Mouse (Mus musculus): ENCODE data around the gene Nfkbib.

Gene Nfkbib

GRCm38 (mm10) chr7:28767462-28767965 is at the start of gene Nfkbib:
Gene Nfkbib, minus strand, starts transcription at chr7:28767512.
- no peak for DNase-seq

- DNase-seq, result no peak
Observed at GRCm38 (mm10) chr7:28816920-28817319, 49.6 kb upstream of the Nfkbib start.

GRCm38 (mm10) chr7:28816201-28816600 is 48.9 kb upstream of the Nfkbib start:
- no peak for DNase-seq

GRCm38 (mm10) chr7:28815230-28815629 is 47.9 kb upstream of the Nfkbib start:
- no peak for DNase-seq

- DNase-seq, result no peak
Observed at GRCm38 (mm10) chr7:28814306-28815034, 47.2 kb upstream of the Nfkbib start.

GRCm38 (mm10) chr7:28812949-28813348 is 45.6 kb upstream of the Nfkbib start:
- DNase-seq, result no peak

GRCm38 (mm10) chr7:28812436-28812835 is 45.1 kb upstream of the Nfkbib start:
- DNase-seq, result no peak

- DNase-seq, result no peak
Observed at GRCm38 (mm10) chr7:28811640-28812275, 44.4 kb upstream of the Nfkbib start.

GRCm38 (mm10) chr7:28811228-28811627 is 43.9 kb upstream of the Nfkbib start:
- peak; percentile 98 for DNase-seq

- peak; percentile 98 for DNase-seq
Observed at GRCm38 (mm10) chr7:28810107-28811066, 43.1 kb upstream of the Nfkbib start.

- DNase-seq, result peak; percentile 85
Observed at GRCm38 (mm10) chr7:28809401-28810089, 42.2 kb upstream of the Nfkbib start.

- DNase-seq, result peak; percentile 99
Observed at GRCm38 (mm10) chr7:28808957-28809393, 41.7 kb upstream of the Nfkbib start.

- DNase-seq, result peak; percentile 64
Observed at GRCm38 (mm10) chr7:28808221-28808941, 41.1 kb upstream of the Nfkbib start, which contains the start of gene Hnrnpl. Gene Hnrnpl, plus strand, starts transcription at chr7:28808541.

GRCm38 (mm10) chr7:28807641-28808220 is 40.4 kb upstream of the Nfkbib start:
- no peak for DNase-seq

GRCm38 (mm10) chr7:28806869-28807268 is 39.6 kb upstream of the Nfkbib start:
- DNase-seq, result peak; percentile 70

GRCm38 (mm10) chr7:28803756-28804155 is 36.4 kb upstream of the Nfkbib start:
- no peak for DNase-seq

GRCm38 (mm10) chr7:28802846-28803588 is 35.7 kb upstream of the Nfkbib start:
- DNase-seq, result peak; percentile 19

GRCm38 (mm10) chr7:28801901-28802670 is 34.8 kb upstream of the Nfkbib start:
- DNase-seq, result no peak

- no peak for DNase-seq
Observed at GRCm38 (mm10) chr7:28801451-28801850, 34.1 kb upstream of the Nfkbib start.

GRCm38 (mm10) chr7:28799994-28800393 is 32.7 kb upstream of the Nfkbib start:
- peak; percentile 37 for DNase-seq
